Mouse (Mus musculus) heart, postnatal 4 days (tissue): ENCODE results near the gene Glipr1l1. TPM values are rescaled to one million over a fixed set of nuclear protein-coding genes. Genes with fewer than 3 reads are reported as not detected.
"Not testable (repeated sequence)": the region's sequence is repeated elsewhere in the genome, so short reads cannot be mapped to it uniquely, and the experiment has no call there.

ENCODE experiments used
- DNase-seq: peaks from one replicate; pipeline ENCODE4 v3.0.0; 2021
- total RNA-seq, 2 experiments: library from RNA; stranded (reverse); gene quantifications; 2 replicates each; pipeline ENCODE4 v1.2.3; 2021

Gene Glipr1l1
- total RNA-seq = not detected

- peak; percentile 32 for DNase-seq
These were observed at the start of gene Glipr1l1 for GRCm38 (mm10) chr10:112059702-112060582. TSS of gene Glipr1l1 (plus strand) at chr10:112060189.

- DNase-seq = no peak
These were observed 36.4 kb upstream of the Glipr1l1 start for GRCm38 (mm10) chr10:112023585-112023984.

GRCm38 (mm10) chr10:112028689-112029088, 31.3 kb upstream of the Glipr1l1 start:
- DNase-seq = not testable (repeated sequence)

GRCm38 (mm10) chr10:112043523-112043922, 16.5 kb upstream of the Glipr1l1 start:
- not testable (repeated sequence) for DNase-seq

- not testable (repeated sequence) for DNase-seq
These were observed 15.7 kb upstream of the Glipr1l1 start for GRCm38 (mm10) chr10:112044283-112044682.

- no peak for DNase-seq
These were observed 8.8 kb upstream of the Glipr1l1 start for GRCm38 (mm10) chr10:112051220-112051619.

GRCm38 (mm10) chr10:112051956-112052355, 8.0 kb upstream of the Glipr1l1 start:
- not testable (repeated sequence) for DNase-seq

GRCm38 (mm10) chr10:112060583-112060934, 570 bp downstream of the Glipr1l1 start:
- DNase-seq = not testable (repeated sequence)

GRCm38 (mm10) chr10:112080044-112080443, 20.1 kb downstream of the Glipr1l1 start:
- DNase-seq = no peak

GRCm38 (mm10) chr10:112083157-112083556, 23.2 kb downstream of the Glipr1l1 start, which contains the start of gene Glipr1l2:
TSS of gene Glipr1l2 (plus strand) at chr10:112083354.
- DNase-seq = no peak

- DNase-seq = peak; percentile 66
These were observed 45.8 kb downstream of the Glipr1l1 start for GRCm38 (mm10) chr10:112105785-112106184.

GRCm38 (mm10) chr10:112110401-112110800, 50.4 kb downstream of the Glipr1l1 start:
- DNase-seq = no peak

GRCm38 (mm10) chr10:112125090-112125489, 65.1 kb downstream of the Glipr1l1 start:
- DNase-seq = not testable (repeated sequence)

GRCm38 (mm10) chr10:112127682-112128230, 67.8 kb downstream of the Glipr1l1 start:
- not testable (repeated sequence) for DNase-seq

Other genes starting within 250 kb of the Glipr1l1 start
- 10 to 100 TPM; 22.9 to 24.2 TPM for gene Krr1, start 87.5 kb upstream of the Glipr1l1 start, total RNA-seq
- 1 to 10 TPM in 1 of 2 experiments, under 1 TPM in 1; 0.93 to 2.1 TPM for gene Glipr1, start 57.6 kb upstream of the Glipr1l1 start, total RNA-seq
- not detected for gene Glipr1l2, start 23.2 kb downstream of the Glipr1l1 start, total RNA-seq
- not detected for gene Glipr1l3, start 100.1 kb downstream of the Glipr1l1 start, total RNA-seq
- gene Caps2, start 103.4 kb downstream of the Glipr1l1 start, total RNA-seq = not detected
- gene Kcnc2, start 210.9 kb downstream of the Glipr1l1 start, total RNA-seq = under 1 TPM; 0.79 to 0.88 TPM